Mouse (Mus musculus) liver, postnatal 0 days (tissue): ENCODE results near the gene Aff3.

Source experiments
- CTCF ChIP-seq: sonication (generic); IDR thresholded peaks from 2 replicates; pipeline ENCODE4 v1.5.1; 2016; ENCODE audit warnings: antibody characterized with exemption, low read depth
- EP300 ChIP-seq: IDR thresholded peaks from 2 replicates; pipeline ENCODE4 v1.6.1; 2016; ENCODE audit warnings: antibody characterized with exemption, low read depth, mild to moderate bottlenecking

DNA sequence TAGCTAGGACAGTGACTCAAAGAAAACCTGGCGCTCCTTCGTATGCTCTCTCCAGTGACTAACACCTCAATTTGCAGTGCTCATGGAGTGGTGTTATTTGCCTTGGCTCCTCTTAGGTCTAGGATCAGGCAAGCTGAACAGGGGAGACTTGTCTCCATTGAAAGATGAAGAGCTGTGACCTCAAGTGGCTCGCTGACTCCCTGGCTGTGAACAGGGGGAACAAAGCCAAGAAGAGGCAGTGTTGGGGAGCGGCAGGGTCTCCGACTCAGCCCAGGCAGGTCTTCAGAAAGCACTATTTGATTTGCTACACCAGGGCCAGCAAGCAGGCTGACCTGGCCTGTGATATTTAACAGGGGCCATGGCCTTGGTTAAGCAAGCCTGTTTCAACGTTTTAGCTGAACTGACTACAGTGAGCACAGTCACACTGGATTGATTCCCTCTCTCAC, 423.5 kb downstream of the Aff3 start:
- TF ChIP-seq CTCF: no peak
- TF ChIP-seq EP300: no peak
